Mouse (Mus musculus) stomach, embryonic 15.5 days (tissue): Measurements from ENCODE around the gene Cd200r4. TPM values are rescaled to one million over a fixed set of nuclear protein-coding genes. Genes with fewer than 3 reads are reported as not detected.

Experiments
- polyA plus RNA-seq: library from polyadenylated mRNA; unstranded; fragments of >200 nt; fragmentation: Nextera tagmentation; extraction: Ambion mirVana; gene quantifications from 2 replicates; pipeline ENCODE4 v1.2.1, GENCODE M21; 2015

The Cd200r4 gene
- polyA plus RNA-seq, 1 experiment from 2014 or later: 0.24 TPM

Other genes starting within 250 kb of the Cd200r4 start
- gene Nepro, start 87.4 kb upstream of the Cd200r4 start, polyA plus RNA-seq: 7.7 and 8.6 TPM in 2 replicates
- 29.0 and 30.8 TPM in 2 replicates for gene Gtpbp8, start 65.4 kb upstream of the Cd200r4 start, polyA plus RNA-seq
- 1.3 and 1.7 TPM in 2 replicates for gene Cd200r1, start 46.0 kb upstream of the Cd200r4 start, polyA plus RNA-seq
- 0.17 TPM in 1 of 2 replicates, not detected in the other for gene Cd200r2, start 55.4 kb downstream of the Cd200r4 start, polyA plus RNA-seq
- 1.4 and 1.6 TPM in 2 replicates for gene Cd200r3, start 131.9 kb downstream of the Cd200r4 start, polyA plus RNA-seq